Mouse (Mus musculus) frontal cortex, adult 2 months (tissue): ENCODE measurements around the gene Dad1. TPM values are rescaled to one million over a fixed set of nuclear protein-coding genes. Genes with fewer than 3 reads are reported as not detected.

Experiments used
- polyA plus RNA-seq: library from polyadenylated mRNA; depleted of rRNA; stranded (reverse); fragments of >200 nt; gene quantifications from 2 replicates; pipeline ENCODE4 v1.2.3, GENCODE M21; 2012; rRNA removed

Dad1 gene
- polyA plus RNA-seq, 1 experiment = 204 TPM

Other genes with a start within 250 kb of the Dad1 start
- 57.3 and 71.9 TPM in 2 replicates for gene Abhd4, start 84 bp upstream of the Dad1 start, polyA plus RNA-seq
- not detected in 2 replicates for gene Olfr49, start 30.8 kb upstream of the Dad1 start, polyA plus RNA-seq
- gene Oxa1l, start 106.7 kb upstream of the Dad1 start, polyA plus RNA-seq = 76.2 and 76.8 TPM in 2 replicates
- 2.9 and 3.3 TPM in 2 replicates for gene Slc7a7, start 163.7 kb upstream of the Dad1 start, polyA plus RNA-seq
- 137 and 147 TPM in 2 replicates for gene Mrpl52, start 172.8 kb upstream of the Dad1 start, polyA plus RNA-seq
- 17.3 and 22.0 TPM in 2 replicates for gene Mmp14, start 177.5 kb upstream of the Dad1 start, polyA plus RNA-seq
- gene Lrp10, start 210.0 kb upstream of the Dad1 start, polyA plus RNA-seq = 34.4 and 37.4 TPM in 2 replicates
- 5.3 and 7.3 TPM in 2 replicates for gene Rem2, start 222.0 kb upstream of the Dad1 start, polyA plus RNA-seq